Mouse (Mus musculus): ENCODE data around the gene Fam216b. TPM values are rescaled to one million over a fixed set of nuclear protein-coding genes. Genes with fewer than 3 reads are reported as not detected.

Fam216b gene
- not detected in 2 replicates for polyA plus RNA-seq (2011; ENCODE audit: insufficient read depth, insufficient read length, low replicate concordance, missing spikeins)

- no peak within 1 kb of the TSS for H3K4me3 ChIP-seq (replicated peaks; ENCODE audit: control insufficient read depth, low read depth, low read length)
- H3K27ac ChIP-seq (ENCODE audit: control insufficient read depth, insufficient read depth, low read depth, low read length, poor library complexity) = no peak within 1 kb of the TSS
- TF ChIP-seq CTCF (IDR thresholded peaks at IDR 0.05; ENCODE audit: control insufficient read depth, insufficient read depth, low read length) (no peak), POLR2A (IDR thresholded peaks at IDR 0.05; ENCODE audit: borderline replicate concordance, control insufficient read depth, low read depth, low read length) (no peak)
- no peaks in the 10 kb centered on the region for H3K4me1 ChIP-seq (ENCODE audit: control insufficient read depth, insufficient read depth, low read length)
- 83% methylated on average over 6 of the region's 6 CpGs for WGBS
These were observed at the start of gene Fam216b for GRCm38 (mm10) chr14:78088907-78089306. TSS of gene Fam216b (minus strand) at chr14:78089007.

- Histone ChIP-seq H3K27ac (ENCODE audit: control insufficient read depth, insufficient read depth, low read depth, low read length, poor library complexity) (no peak overlapping the region), H3K4me3 (replicated peaks; ENCODE audit: control insufficient read depth, low read depth, low read length) (no peak overlapping the region), H3K4me1 (ENCODE audit: control insufficient read depth, insufficient read depth, low read length) (no peaks in the 10 kb centered on the region)
- WGBS = 67% methylated on average over 5 of the region's 5 CpGs
- TF ChIP-seq POLR2A (IDR thresholded peaks at IDR 0.05; ENCODE audit: borderline replicate concordance, control insufficient read depth, low read depth, low read length) = no peak
- TF ChIP-seq CTCF (IDR thresholded peaks at IDR 0.05; ENCODE audit: control insufficient read depth, insufficient read depth, low read length) = no peak
These were observed 43.7 kb upstream of the Fam216b start for GRCm38 (mm10) chr14:78132368-78133052.

GRCm38 (mm10) chr14:78126670-78127069 lies 37.9 kb upstream of the Fam216b start:
- TF ChIP-seq CTCF (IDR thresholded peaks at IDR 0.05; ENCODE audit: control insufficient read depth, insufficient read depth, low read length) = no peak
- TF ChIP-seq POLR2A (IDR thresholded peaks at IDR 0.05; ENCODE audit: borderline replicate concordance, control insufficient read depth, low read depth, low read length) = no peak
- 78% methylated on average over 3 of the region's 3 CpGs for WGBS
- Histone ChIP-seq H3K4me3 (replicated peaks; ENCODE audit: control insufficient read depth, low read depth, low read length) (no peak overlapping the region), H3K27ac (ENCODE audit: control insufficient read depth, insufficient read depth, low read depth, low read length, poor library complexity) (no peak overlapping the region), H3K4me1 (ENCODE audit: control insufficient read depth, insufficient read depth, low read length) (no peaks in the 10 kb centered on the region)

GRCm38 (mm10) chr14:78120286-78120685 lies 31.5 kb upstream of the Fam216b start:
- H3K4me1 ChIP-seq (ENCODE audit: control insufficient read depth, insufficient read depth, low read length) = no peaks in the 10 kb centered on the region
- no peak overlapping the region for H3K27ac ChIP-seq (ENCODE audit: control insufficient read depth, insufficient read depth, low read depth, low read length, poor library complexity)
- H3K4me3 ChIP-seq (replicated peaks; ENCODE audit: control insufficient read depth, low read depth, low read length) = no peak overlapping the region
- TF ChIP-seq POLR2A (IDR thresholded peaks at IDR 0.05; ENCODE audit: borderline replicate concordance, control insufficient read depth, low read depth, low read length) (no peak), CTCF (IDR thresholded peaks at IDR 0.05; ENCODE audit: control insufficient read depth, insufficient read depth, low read length) (no peak)
- 60% methylated on average over 3 of the region's 3 CpGs for WGBS

GRCm38 (mm10) chr14:78119449-78120200 lies 30.8 kb upstream of the Fam216b start:
- no peak overlapping the region for H3K4me3 ChIP-seq (replicated peaks; ENCODE audit: control insufficient read depth, low read depth, low read length)
- no peaks in the 10 kb centered on the region for H3K4me1 ChIP-seq (ENCODE audit: control insufficient read depth, insufficient read depth, low read length)
- 73% methylated on average over 10 of the region's 10 CpGs for WGBS
- no peak overlapping the region for H3K27ac ChIP-seq (ENCODE audit: control insufficient read depth, insufficient read depth, low read depth, low read length, poor library complexity)
- TF ChIP-seq POLR2A (IDR thresholded peaks at IDR 0.05; ENCODE audit: borderline replicate concordance, control insufficient read depth, low read depth, low read length) (no peak), CTCF (IDR thresholded peaks at IDR 0.05; ENCODE audit: control insufficient read depth, insufficient read depth, low read length) (no peak)

- Histone ChIP-seq H3K4me1 (ENCODE audit: control insufficient read depth, insufficient read depth, low read length) (no peaks in the 10 kb centered on the region), H3K4me3 (replicated peaks; ENCODE audit: control insufficient read depth, low read depth, low read length) (no peak overlapping the region), H3K27ac (ENCODE audit: control insufficient read depth, insufficient read depth, low read depth, low read length, poor library complexity) (no peak overlapping the region)
- WGBS = 86% methylated on average over 4 of the region's 4 CpGs
- no peak for TF ChIP-seq POLR2A (IDR thresholded peaks at IDR 0.05; ENCODE audit: borderline replicate concordance, control insufficient read depth, low read depth, low read length)
These were observed 28.9 kb upstream of the Fam216b start for GRCm38 (mm10) chr14:78117671-78118070.

GRCm38 (mm10) chr14:78117268-78117667 lies 28.5 kb upstream of the Fam216b start:
- 80% methylated on average over 2 of the region's 2 CpGs for WGBS
- Histone ChIP-seq H3K27ac (ENCODE audit: control insufficient read depth, insufficient read depth, low read depth, low read length, poor library complexity) (no peak overlapping the region), H3K4me3 (replicated peaks; ENCODE audit: control insufficient read depth, low read depth, low read length) (no peak overlapping the region), H3K4me1 (ENCODE audit: control insufficient read depth, insufficient read depth, low read length) (no peaks in the 10 kb centered on the region)
- TF ChIP-seq CTCF (IDR thresholded peaks at IDR 0.05; ENCODE audit: control insufficient read depth, insufficient read depth, low read length) = no peak
- no peak for TF ChIP-seq POLR2A (IDR thresholded peaks at IDR 0.05; ENCODE audit: borderline replicate concordance, control insufficient read depth, low read depth, low read length)

- no peaks in the 10 kb centered on the region for H3K4me1 ChIP-seq (ENCODE audit: control insufficient read depth, insufficient read depth, low read length)
- TF ChIP-seq POLR2A (IDR thresholded peaks at IDR 0.05; ENCODE audit: borderline replicate concordance, control insufficient read depth, low read depth, low read length) = no peak
- TF ChIP-seq CTCF (IDR thresholded peaks at IDR 0.05; ENCODE audit: control insufficient read depth, insufficient read depth, low read length) = no peak
- no peak overlapping the region for H3K4me3 ChIP-seq (replicated peaks; ENCODE audit: control insufficient read depth, low read depth, low read length)
- WGBS = 73% methylated on average over 3 of the region's 3 CpGs
- no peak overlapping the region for H3K27ac ChIP-seq (ENCODE audit: control insufficient read depth, insufficient read depth, low read depth, low read length, poor library complexity)
These were observed 23.7 kb upstream of the Fam216b start for GRCm38 (mm10) chr14:78112466-78112865.
